Mouse (Mus musculus): ENCODE measurements at regions not wholly inside any gene's neighbourhood (a gene's known extent, or its start where the extent isn't known, plus 50 kb on each side); places are given as distances from the start of the nearest gene placed in this dataset.
"Not testable (repeated sequence)": the region's sequence is repeated elsewhere in the genome, so short reads cannot be mapped to it uniquely, and the experiment has no call there.

DNA sequence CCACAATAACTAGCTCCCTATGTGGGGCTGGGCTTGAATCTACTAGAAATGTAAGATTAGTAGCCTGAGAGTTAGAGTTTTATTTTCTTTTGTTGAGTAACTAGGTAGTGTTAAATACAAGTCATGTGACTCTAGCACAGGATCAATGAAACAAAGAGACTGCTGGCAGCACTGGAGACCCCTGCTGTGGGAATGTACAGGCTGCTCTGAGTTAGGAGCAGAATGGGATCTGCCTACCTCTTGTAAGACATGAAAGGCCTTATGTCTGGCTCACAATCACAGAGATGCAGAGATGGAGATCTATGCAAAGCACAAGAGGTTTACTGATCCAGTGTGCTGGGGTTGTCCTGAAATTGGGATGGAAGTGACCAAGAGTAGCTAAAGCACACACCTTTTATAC lies 193.9 kb upstream of the Kcnmb2 start:
- not testable (repeated sequence) for DNase-seq (ENCODE audit: low spot score)

DNA sequence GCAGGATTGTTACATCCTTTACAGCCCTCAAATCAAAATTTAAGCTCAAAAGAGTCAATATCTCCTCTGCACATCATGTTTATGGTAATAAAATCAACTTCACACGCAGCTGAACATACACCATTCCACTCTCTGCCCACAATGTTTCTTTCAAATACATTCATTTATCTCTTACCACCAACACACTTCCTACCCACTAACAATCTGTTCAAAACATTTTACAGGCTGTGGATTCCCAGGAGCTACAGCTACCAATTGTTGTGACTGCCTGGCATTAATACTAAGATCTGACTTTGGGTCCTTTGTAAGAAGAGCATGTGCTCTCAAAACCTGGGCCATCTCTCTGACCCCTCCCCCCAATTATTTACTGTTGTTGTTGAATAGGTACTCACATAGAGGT lies 161.0 kb upstream of the Kcnmb2 start:
- peak; percentile 29 for DNase-seq (ENCODE audit: low spot score)

DNA sequence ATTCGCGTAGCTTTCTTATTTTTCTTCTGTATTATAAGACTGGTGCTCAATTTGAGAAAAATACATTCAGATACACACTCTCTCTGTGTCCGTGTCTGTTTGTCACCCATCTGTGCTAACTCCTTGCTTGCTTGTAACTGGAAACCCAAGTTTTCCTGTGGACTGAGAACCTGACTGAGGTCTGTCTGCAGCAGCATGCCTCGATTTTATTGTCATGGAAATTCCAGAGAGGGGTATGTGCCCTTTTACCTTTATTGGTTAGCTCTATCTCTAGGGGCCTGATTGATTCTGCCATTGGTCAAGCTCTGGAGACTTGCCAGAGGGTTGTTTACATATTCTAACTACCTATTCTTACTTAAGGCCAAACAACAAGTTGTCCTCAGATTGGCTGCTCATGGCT lies 146.4 kb upstream of the Kcnmb2 start:
- DNase-seq (ENCODE audit: low spot score), result no peak

DNA sequence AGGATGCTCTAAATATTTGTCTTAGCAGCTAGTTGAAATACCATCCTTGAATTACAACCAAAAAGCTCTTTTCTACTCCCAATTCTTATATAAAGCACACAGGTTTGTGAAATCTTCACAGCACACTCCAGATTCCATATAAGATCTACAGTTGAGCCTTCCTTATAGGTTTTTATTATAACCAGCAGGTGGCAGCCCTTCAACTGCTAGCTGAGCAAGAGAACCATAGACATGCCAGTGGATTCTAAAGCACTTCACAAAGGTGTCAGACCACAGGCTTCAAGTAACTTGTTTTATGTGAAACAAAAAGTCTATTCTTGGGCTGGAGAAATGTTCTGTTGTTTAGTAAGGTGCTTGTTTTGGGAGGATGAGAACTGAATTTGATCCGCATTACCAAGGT lies 133.1 kb upstream of the Kcnmb2 start:
- no peak for DNase-seq (ENCODE audit: low spot score)

DNA sequence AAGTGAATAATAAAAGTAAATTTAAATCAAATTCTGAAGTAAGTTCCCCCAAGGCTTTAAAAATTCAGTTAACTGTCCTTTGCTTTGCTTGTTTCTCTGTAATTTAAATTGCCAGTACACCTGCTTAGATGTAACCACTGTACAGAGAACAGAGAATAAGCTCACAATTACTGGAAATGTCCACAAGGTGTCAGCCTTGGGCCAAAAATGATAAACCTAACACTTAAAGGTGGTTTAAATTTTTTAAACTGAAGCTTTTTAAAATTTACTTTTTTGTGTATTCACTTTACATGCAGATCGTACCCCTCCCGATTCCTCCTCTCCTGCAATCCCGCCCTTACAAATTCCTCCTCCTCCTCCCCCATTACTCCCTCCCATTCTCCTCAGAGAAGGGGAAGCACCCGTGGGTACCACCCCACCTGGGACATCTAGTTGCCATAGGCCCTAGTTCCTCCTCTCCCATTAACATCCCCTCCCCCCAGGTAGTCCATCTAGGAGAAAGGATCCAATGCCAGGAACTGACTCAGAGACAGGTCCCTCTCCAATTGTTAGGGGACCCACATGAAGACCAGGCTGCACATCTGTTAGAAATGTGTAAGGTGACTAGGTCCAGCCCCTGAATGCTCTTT lies 111.9 kb upstream of the Kcnmb2 start:
- DNase-seq (ENCODE audit: low spot score), result peak; percentile 33

DNA sequence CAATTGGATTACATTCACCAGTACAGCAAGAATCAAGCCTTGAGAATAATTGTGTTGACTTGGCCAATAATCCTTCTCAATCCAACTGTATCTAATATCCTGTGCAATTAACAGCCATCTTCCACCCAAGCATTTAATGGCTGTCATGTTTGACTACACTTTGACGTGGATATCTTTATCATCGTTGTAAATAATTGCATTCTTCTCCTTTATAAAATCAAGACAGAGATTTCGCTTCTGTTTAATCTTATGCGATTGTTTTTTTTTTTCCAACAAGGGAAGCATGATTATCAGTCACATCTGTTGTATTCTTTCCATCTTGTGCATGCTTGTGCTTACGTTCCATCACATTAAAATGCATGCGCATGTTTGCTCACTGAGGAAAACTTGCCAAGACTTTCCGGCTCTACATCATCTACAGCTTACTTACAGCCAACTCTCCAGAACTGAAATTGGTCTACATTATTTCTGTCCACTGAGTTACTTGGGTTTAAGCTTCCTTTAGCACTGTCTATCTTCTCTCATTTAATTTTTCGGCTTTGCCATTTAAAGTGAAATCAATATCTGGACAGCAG lies 108.8 kb upstream of the Kcnmb2 start:
- no peak for DNase-seq (ENCODE audit: low spot score)

- no peak for DNase-seq (ENCODE audit: low spot score)
Observed at GRCm38 (mm10) chr3:31796621-31797020, 105.7 kb upstream of the Kcnmb2 start.

GRCm38 (mm10) chr3:31799192-31799591 lies 103.1 kb upstream of the Kcnmb2 start:
- no peak for DNase-seq (ENCODE audit: low spot score)

- DNase-seq (ENCODE audit: low spot score), result no peak
Observed at GRCm38 (mm10) chr3:31804038-31804437, 98.3 kb upstream of the Kcnmb2 start.

- no peak for DNase-seq (ENCODE audit: low spot score)
Observed at GRCm38 (mm10) chr3:31807741-31808140, 94.6 kb upstream of the Kcnmb2 start.

DNA sequence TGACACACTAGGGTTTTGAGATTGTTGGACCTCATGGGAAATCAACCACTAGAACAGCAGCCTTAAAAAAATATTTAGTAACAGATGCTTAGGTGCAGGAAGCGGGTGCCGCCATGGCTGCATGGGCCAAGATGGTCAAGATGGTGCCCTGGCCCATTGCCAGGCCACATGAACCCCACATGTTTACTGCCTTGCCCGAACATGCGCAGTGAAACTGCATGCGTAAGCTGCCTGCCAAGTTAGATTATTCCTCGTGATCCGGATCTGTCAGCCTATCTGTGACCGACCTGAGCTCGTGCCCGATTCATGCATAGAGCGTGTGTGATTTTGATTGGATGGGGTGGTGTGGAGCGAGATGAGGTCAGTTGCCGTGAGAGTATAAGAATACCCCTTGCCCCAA lies 93.2 kb upstream of the Kcnmb2 start:
- not testable (repeated sequence) for DNase-seq (ENCODE audit: low spot score)

DNA sequence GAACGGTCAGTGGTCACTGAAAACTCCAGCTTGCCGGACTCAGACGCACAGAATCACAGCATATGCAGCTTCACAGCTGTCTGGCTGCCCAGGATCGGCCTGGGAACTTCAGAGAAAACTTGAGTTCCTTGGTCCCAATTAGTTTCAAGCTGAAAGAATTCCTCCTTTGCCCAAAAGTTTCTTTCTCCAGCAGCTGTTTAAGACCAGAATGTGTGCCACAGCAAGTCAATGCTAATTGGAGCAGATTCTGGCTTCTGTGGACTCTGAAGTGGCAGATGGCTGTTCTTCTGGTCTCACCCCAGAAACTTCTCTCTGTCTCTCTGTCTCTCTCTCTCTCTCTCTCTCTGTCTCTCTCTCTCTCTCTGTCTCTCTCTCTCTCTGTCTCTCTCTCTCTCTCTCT lies 91.1 kb upstream of the Kcnmb2 start:
- no peak for DNase-seq (ENCODE audit: low spot score)

- DNase-seq (ENCODE audit: low spot score), result no peak
Observed at GRCm38 (mm10) chr3:31831913-31832312, 70.4 kb upstream of the Kcnmb2 start.

DNA sequence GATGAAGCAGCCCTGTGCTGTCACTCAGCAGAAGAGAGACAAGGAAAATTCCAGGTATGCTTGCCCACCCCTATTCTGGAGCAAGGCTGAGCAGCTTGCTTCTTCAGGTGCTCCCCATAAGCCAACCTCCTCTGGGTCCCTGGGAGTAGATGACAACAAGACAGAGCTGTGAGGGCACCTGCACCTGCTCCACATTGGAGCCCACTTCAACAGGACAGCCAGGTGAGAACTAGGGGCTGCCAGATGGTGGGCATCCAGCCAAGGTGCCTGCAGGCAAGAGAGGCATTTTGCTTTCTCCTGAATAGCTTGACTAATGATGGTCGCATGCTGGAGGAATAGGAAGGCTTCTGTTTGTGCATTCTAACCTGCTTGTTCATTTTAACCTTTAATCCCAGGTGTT lies 61.1 kb upstream of the Kcnmb2 start:
- no peak for DNase-seq (ENCODE audit: low spot score)

- no peak for DNase-seq (ENCODE audit: low spot score)
Observed at GRCm38 (mm10) chr3:31847087-31847486, 55.2 kb upstream of the Kcnmb2 start.

All from layer of hippocampus, adult 9-10 months (tissue).